Comparison of ENCODE assay signal across 8 mouse cellular contexts in the genomic region with DNA sequence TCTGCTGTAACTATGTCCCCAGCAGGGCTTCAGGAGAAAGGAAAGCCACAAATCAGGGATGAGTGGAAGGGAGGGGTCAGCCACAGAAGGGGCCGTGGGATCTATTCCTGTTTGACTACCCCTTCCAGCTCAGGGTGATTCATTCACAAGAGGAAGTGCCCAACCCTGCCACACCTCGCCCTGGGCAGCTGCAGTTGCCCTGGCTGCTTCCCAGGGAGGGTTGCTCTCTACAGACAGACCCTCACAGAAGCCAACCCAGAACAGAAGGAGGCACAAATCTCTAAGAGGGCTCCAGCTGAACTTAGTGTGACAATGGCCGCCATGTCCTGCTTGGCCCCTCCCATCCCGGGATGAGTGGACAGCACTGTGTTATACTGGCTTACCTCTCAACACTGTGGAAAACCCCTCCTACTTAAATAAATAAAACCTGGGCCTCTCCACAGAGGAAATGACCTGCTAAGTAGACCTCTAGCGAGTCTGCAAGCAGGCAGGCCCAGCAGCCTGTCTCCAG. TPM values are rescaled to one million over a fixed set of nuclear protein-coding genes. Genes with fewer than 3 reads are reported as not detected.
DNase-seq lines count a peak whose midpoint lies in the region; ATAC-seq and TF ChIP-seq lines count a peak whose summit lies in the region.

No protein-coding gene starts in this region.

- 57% methylated on average over 5 of the region's 5 CpGs for WGBS in heart, postnatal 0 days
- 23% methylated on average over 5 of the region's 5 CpGs for WGBS in lung, adult 2 months
- WGBS in forebrain, embryonic 13.5 days, result 84% methylated on average over 5 of the region's 5 CpGs

- H3K9ac ChIP-seq in heart, postnatal 0 days (replicated peaks; ENCODE audit: low read depth, low read length), result no peak overlapping the region
- no peak overlapping the region for H3K9ac ChIP-seq in forebrain, embryonic 13.5 days

- H3K9me3 ChIP-seq in heart, postnatal 0 days (replicated peaks; ENCODE audit: control insufficient read depth, low read length), result no peaks in the 10 kb centered on the region
- no peaks in the 10 kb centered on the region for H3K9me3 ChIP-seq in forebrain, embryonic 13.5 days (replicated peaks)

- no peak for TF ChIP-seq EP300 in heart, postnatal 0 days (IDR thresholded peaks at IDR 0.05; ENCODE audit: low read depth)

- DNase-seq in 3134 (ENCODE audit: extremely low read depth, insufficient read length, low spot score) (peak; percentile 91), 416B (ENCODE audit: low read depth) (peak; percentile 83)
- peak; percentile 20 for DNase-seq in heart, postnatal 0 days (ENCODE audit: low spot score)
- DNase-seq in lung, adult 2 months, result peak; percentile 62
- DNase-seq in retina, postnatal 1 day, result no peak
- no peak for DNase-seq in neural tube, embryonic 10.5 days (ENCODE audit: extremely low spot score, low spot score)
- no peak for DNase-seq in thymus, postnatal 14 days

- no peak overlapping the region for H3K4me3 ChIP-seq in heart, postnatal 0 days (ENCODE audit: low read depth, low read length)
- no peak overlapping the region for H3K4me3 ChIP-seq in lung, adult 2 months (replicated peaks; ENCODE audit: extremely low read depth, low read depth, low read length)
- no peak overlapping the region for H3K4me3 ChIP-seq in forebrain, embryonic 13.5 days

- H3K4me1 ChIP-seq in heart, postnatal 0 days (ENCODE audit: control insufficient read depth, insufficient read depth), result peaks cover 35% of the 10 kb centered on the region
- H3K4me1 ChIP-seq in lung, adult 2 months (ENCODE audit: control insufficient read depth, insufficient read depth, low read length), result peaks cover 39% of the 10 kb centered on the region
- H3K4me1 ChIP-seq in forebrain, embryonic 13.5 days, result peaks cover 15% of the 10 kb centered on the region

- ATAC-seq in heart, postnatal 0 days (ENCODE audit: insufficient read depth, low read depth), result peak; percentile 10; the same call in 1 of the 2 replicates
- ATAC-seq in forebrain, embryonic 13.5 days, result no peak

- peak overlapping the region; percentile 86 for H3K27ac ChIP-seq in heart, postnatal 0 days (ENCODE audit: low read depth)
- no peak overlapping the region for H3K27ac ChIP-seq in forebrain, embryonic 13.5 days

- TF ChIP-seq CTCF in heart, postnatal 0 days (IDR thresholded peaks at IDR 0.05; ENCODE audit: low read depth), result no peak
- TF ChIP-seq CTCF in lung, adult 2 months (IDR thresholded peaks at IDR 0.05; ENCODE audit: insufficient read depth, low read length), result no peak

- H3K36me3 ChIP-seq in heart, postnatal 0 days (replicated peaks; ENCODE audit: control insufficient read depth, insufficient read depth, low read length), result 0 out of 2 replicates have a peak, but pooled peaks cover 3% of the 10 kb centered on the region
- H3K36me3 ChIP-seq in forebrain, embryonic 13.5 days (ENCODE audit: poor library complexity, severe bottlenecking), result peaks cover 19% of the 10 kb centered on the region; the same call in 1 of the 2 replicates

- no peak overlapping the region for H3K4me2 ChIP-seq in heart, postnatal 0 days (ENCODE audit: low read depth, low read length)
- no peak overlapping the region for H3K4me2 ChIP-seq in forebrain, embryonic 13.5 days

- no peaks in the 10 kb centered on the region for H3K27me3 ChIP-seq in heart, postnatal 0 days (ENCODE audit: control insufficient read depth, insufficient read depth, low read length)
- H3K27me3 ChIP-seq in forebrain, embryonic 13.5 days, result no peaks in the 10 kb centered on the region

- TF ChIP-seq POLR2A in lung, adult 2 months (IDR thresholded peaks at IDR 0.05; ENCODE audit: borderline replicate concordance, extremely low read depth, low read depth, low read length), result no peak

RNA-seq across cellular contexts. Expression of a gene that starts 28.5 kb away (rescaled TPM):
- total RNA-seq in heart, postnatal 0 days (2014; rRNA removed; ENCODE audit: low replicate concordance), result 26.1 and 71.6 TPM in 2 replicates
- polyA plus RNA-seq in heart, postnatal 0 days (2015; fragmentation: Nextera tagmentation; extraction: Ambion mirVana), result 20.1 and 21.6 TPM in 2 replicates
- 19.2 and 21.1 TPM in 2 replicates for polyA plus RNA-seq in lung, adult 2 months (2012; rRNA removed)
- polyA plus RNA-seq in forebrain, embryonic 13.5 days (2015; fragmentation: Nextera tagmentation; extraction: Ambion mirVana), result 39.0 and 42.2 TPM in 2 replicates

RNA-seq across cellular contexts. Expression of a gene that starts 44.6 kb away (rescaled TPM):
- 45.0 and 47.2 TPM in 2 replicates for total RNA-seq in heart, postnatal 0 days (2014; rRNA removed; ENCODE audit: low replicate concordance)
- polyA plus RNA-seq in heart, postnatal 0 days (2015; fragmentation: Nextera tagmentation; extraction: Ambion mirVana), result 2.9 and 3.4 TPM in 2 replicates
- 36.9 and 40.9 TPM in 2 replicates for polyA plus RNA-seq in lung, adult 2 months (2012; rRNA removed)
- 3.0 and 3.6 TPM in 2 replicates for polyA plus RNA-seq in forebrain, embryonic 13.5 days (2015; fragmentation: Nextera tagmentation; extraction: Ambion mirVana)

Comparison
In these comparisons a context has a peak if more than half of its experiments do, and no peak if none do; other contexts are left out.
1. DNase-seq: peak in 3134 (single experiment), 416B (single experiment), heart, postnatal 0 days (single experiment) and lung, adult 2 months (single experiment); none in retina, postnatal 1 day (single experiment), neural tube, embryonic 10.5 days (single experiment) and thymus, postnatal 14 days (single experiment).